Mouse (Mus musculus): ENCODE results near the gene Ip6k1. TPM values are rescaled to one million over a fixed set of nuclear protein-coding genes. Genes with fewer than 3 reads are reported as not detected.

Ip6k1 gene
- total RNA-seq, 2 experiments from 2014 or later, result 175 to 179 TPM

DNA sequence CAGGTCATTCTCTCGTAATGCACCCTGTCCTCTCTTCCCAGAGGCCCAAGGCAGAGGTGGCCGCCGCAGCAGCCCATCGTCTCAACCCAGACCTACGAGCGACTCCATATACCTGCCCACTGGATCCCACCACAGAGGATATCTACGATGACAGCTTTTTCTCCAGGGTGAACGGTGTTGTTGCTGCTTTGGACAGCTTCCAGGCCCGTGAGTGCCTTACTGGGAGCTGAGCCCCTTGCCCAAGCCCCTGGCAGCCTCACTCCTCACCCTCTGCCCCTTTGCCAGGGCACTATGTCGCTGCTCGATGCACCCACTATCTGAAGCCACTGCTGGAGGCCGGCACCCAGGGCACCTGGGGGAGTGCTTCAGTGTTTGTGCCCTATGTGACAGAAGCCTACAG is 23.5 kb upstream of the Ip6k1 start:
- no peak for DNase-seq (ENCODE audit: low spot score in 2 of 2)
- intact Hi-C loops (cut with DNase I), result no loop called here

DNA sequence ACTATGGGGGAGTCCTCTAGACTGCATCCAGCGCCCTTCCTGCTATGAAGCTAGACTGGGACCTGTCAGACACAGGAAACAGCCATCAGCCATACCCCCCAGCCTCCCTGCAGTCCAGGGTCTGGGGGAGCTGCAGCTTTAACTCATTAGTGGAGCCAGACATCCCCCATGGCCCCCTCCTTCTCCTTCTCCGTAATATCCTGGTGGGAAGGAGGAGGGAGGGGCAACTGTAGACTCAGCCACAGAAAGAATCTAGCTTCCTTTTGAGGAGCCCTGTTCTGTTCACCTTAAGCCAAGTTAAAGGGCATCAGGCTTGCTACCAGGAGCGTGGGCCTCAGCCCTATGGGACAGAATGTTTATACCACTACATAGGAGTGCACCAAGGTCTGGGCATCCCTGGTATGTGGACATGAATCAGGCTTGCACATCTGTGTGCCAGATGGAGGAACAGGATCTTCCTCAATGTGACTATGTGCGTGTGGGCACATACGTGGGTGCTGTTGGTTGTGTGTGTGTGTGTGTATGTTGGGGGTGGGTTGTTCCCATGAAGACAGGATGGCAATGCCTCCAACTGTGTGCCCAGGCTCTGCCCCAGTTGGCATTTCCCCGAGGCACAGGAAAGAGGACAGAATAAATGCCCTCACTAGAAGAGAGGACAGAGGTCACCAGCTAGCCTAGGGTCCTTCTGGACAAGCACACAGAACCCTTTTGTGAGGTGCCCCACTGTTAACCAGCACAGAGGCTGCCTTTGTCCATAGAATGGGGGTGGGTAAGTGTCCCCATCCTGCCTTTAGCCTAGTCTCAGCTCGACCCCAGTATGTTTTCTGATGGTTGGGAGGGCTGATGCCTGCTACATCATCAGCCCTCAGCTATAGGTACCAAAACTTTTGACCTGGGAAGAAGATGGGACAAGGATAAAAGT is 20.4 kb upstream of the Ip6k1 start:
- DNase-seq (ENCODE audit: low spot score in 2 of 2), result peak; percentile 44 to 64
- intact Hi-C loops (cut with DNase I), result no loop called here

DNA sequence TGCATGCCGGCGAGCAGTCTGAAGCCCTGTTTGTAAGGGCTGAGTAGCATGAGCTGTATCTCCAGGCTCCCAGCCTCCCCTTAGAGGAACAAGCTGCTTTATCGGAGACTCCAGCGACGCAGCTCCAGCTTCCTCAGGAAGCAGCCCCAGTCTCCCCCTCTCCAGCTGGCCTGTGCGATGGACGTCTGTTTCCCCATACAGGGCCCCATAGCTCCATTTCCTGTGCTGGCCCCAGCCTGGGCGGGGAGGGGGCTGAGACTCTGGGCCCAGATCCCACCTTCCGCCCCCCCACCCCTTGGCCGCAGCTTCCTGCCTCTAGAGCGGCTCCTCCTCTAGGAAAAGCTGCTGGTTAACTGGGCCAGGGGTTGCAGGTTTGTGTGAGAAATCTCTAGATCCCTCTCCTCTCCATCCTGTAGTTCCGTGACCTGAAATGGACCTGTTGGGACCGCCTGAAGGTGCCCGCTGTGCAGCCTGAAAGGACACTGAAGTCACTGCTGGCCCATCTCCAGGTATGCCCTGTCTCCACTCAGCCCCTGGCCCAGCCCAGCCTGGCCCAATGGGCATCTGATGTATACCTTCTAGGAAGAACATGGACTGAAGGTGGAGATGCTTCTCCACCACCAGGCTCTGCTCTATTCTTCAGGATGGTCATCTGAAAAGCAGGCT is 19.5 kb upstream of the Ip6k1 start, which contains the start of gene Gm20661:
TSS of gene Gm20661 (plus strand) at position 378 of the 666 bp plus-strand sequence.
- intact Hi-C loops (cut with DNase I), result no loop called here
- peak; percentile 58 to 62 for DNase-seq (ENCODE audit: low spot score in 2 of 2)

DNA sequence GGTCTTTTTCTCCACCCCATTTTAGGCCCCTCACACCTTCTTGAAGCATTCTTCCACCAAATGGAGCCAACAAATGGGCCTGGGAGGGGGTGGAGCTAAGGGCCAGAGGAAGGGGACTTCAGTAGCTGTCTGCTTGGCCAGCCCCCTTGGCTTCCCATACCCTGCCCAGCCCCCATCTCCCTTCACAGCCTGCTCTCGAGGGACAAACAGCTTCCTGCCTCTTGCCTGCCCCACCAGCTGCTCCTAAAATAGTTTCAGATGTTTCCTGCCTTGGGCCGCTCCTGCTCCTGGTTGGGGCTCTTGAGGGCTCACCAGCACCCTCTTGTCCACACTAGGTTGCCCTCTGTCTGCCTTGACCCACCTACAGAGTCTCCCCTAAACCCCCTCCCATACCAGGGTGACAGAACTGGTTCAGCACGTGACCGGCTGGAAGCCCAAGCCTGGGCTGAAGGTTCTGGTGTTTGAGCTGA is 18.8 kb upstream of the Ip6k1 start:
- peak; percentile 53 to 75 for DNase-seq (ENCODE audit: low spot score in 2 of 2)
- intact Hi-C loops (cut with DNase I), result no loop called here

DNA sequence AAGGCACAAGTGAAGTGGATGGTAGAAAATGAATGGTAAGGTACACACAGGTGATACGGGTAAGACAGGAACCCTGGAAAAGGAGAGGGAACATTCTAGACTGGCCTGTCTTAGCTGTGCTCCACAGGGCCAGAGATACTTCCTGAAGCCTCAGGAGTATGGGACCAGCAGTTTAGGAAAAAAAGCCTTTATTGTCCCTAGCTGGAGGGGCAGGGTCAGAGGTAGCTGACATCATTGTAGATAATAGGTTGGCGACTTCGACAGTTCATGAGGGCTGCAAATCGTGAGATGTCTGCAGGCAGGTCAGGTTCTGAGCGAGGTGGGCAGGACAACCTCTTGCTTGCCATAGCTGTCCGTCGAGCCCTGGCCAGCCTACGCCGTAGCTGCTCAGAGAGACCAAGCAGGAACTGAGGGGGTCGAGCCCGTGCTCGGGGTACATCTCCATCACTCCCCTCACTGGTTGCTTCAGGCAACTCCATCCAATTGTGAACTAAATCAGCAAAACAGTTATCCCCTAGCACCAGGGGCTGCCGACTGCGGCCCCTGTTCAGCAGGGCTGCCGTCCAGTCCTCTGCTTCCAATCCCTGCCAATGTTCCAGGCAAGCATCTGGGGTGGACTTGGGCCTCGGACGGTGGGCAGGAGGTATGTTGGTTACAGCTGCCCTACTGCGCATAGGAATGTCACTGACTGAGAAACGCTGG is 18.1 kb upstream of the Ip6k1 start:
- no peak for DNase-seq (ENCODE audit: low spot score in 2 of 2)
- intact Hi-C loops (cut with DNase I), result no loop called here

DNA sequence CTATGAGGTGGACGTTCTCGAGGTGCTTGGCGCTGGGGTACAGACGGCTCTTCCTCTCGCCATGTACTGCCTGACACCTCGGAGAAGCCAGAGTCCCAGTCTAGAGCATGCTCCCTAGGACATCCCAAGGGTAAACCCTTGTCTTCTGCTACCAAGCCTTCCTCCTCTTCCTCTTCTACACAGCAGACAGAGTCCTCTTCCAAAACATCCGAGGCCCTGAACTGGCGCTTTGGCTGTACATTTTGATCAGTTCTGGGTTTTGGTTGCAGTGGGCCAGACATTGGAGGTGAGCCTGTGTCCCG is 17.6 kb upstream of the Ip6k1 start:
- intact Hi-C loops (cut with DNase I), result no loop called here
- DNase-seq (ENCODE audit: low spot score in 2 of 2), result no peak

DNA sequence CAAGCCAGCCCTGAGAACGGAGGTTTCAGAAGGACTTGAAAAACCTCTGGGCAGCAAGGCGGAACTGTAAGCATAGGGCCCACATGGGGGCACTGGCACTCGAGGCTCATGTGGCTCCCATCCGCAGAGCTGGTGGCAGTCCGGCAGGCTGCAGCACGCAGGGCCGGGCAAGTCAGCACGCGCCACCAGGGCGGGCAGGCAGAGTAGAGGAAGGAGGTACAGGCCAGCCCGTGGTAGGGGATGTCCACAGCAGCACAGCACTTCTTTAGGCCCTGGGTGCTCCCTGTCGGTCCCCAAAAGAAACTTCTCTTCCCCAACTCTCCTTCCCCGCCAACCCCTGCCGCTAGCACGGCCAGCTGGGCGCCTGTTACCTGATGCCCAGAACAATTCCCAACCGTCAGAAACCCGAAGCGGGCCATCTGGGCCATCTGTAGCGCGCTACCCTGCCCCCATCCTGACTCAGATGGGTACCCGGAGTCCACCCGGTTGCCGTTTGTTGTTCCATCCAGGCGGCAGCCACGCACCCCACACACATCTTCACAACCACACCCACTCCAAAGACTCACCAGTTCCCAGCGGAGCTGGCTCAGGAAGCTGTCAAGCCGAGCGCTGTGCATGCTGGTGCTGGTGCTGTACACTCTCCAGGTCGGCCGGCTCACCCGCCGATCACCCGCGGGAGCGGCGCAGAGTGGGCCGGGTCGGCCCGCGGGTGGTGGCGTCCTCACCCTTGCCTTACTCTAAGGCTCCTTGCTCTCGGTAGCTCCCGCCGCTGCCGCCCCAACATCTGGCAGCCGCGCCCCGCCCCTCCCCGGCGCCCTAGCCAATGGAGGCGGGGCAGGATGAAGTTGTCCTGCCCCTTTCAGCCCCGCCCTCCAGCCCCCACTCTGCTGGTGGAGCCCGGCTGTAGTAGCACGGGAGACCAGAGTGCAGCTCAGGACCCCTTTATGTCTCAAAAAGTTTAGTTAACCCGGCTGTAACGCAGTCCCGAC is 16.9 kb upstream of the Ip6k1 start, which contains the start of gene Inka1:
TSS of gene Inka1 (minus strand) at position 749 of the 989 bp plus-strand sequence.
- DNase-seq (ENCODE audit: low spot score in 2 of 2), result peak; percentile 75 to 81
- intact Hi-C loops (cut with DNase I), result no loop called here

DNA sequence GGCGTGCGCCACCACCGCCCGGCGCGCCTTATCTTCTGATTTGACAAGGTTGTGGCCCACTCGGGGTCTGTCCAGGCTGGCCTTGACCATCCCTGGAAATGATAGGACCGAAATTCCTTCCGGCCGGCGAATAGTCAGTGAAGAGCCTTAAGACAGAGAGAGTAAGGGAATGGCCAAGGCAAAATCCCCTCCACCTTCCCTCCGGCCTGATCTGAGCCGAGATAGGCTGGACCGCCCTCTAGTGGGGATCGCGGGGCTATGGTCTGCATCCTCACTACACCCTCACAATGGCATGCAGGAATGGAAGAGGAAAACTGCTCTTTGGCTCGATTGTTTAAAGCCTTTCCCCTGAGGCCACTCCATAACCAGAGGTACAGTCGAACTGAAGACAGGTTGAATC is 15.9 kb upstream of the Ip6k1 start:
- intact Hi-C loops (cut with DNase I), result no loop called here

DNA sequence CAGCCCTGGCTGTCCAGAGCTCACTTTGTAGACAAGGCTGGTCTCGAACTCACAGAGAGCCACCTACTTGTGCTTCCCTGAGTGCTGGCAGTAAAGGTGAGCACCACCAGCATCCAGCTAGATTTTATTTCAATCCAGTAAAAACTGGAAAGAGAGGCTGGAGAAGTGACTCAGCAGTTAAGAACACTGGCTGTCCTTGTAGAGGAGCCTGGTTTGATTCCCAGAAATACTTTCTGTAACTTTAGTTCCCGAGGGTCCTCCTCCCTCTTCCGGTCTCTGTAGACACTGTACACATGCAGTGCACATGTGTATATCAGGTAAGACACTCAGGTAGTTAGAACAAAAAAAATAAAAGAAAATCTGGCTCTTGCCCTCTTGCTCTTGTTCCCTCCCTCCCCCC is 14.4 kb upstream of the Ip6k1 start:
- DNase-seq (ENCODE audit: low spot score in 2 of 2), result no peak
- intact Hi-C loops (cut with DNase I), result no loop called here

More for the DNA sequence above, 15.9 kb upstream of the Ip6k1 start:
- DNase-seq (ENCODE audit: low spot score in 2 of 2), result peak; percentile 71 to 78

DNA sequence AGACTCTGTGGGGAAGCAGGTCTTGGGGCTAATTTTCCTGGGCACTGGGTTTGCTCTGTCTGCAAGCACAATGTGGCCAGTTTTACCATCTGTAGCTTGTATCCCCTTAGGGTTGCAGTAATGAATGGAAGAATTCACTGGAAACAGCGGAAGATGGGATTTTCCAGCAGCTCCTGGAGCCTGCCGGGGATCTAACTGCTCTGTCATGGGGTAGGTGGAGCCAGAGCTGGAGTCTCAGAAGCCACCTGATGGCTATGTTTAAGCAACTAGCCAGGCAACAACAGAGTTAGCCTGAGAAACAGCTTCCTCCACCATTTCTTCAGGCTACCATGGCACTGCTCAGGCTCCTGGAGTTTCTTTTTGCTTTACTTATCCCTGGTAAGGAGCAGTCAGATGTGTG is 10.1 kb upstream of the Ip6k1 start, which contains the start of gene Cdhr4:
TSS of gene Cdhr4 (plus strand) at position 301 of the 400 bp plus-strand sequence.
- intact Hi-C loops (cut with DNase I), result no loop called here
- no peak for DNase-seq (ENCODE audit: low spot score in 2 of 2)

DNA sequence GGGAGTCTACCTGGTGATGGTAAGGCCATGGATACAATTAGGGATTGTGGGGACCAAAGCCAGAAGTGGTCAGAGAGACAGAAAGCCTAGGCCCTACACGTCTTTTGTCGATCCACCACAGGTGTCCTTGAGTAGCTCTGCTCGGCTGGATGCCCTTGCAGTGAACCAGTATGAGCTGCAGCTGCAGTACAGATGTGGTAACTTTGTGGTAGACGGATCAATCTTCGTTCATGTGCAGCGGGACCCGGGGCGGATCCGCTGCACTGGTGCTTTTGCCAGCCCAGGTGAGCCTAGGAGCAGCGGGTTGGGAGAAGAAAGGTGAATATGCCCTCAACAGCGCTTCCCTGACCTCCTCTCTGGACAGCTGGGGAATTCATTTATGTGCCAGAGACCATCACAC is 9.3 kb upstream of the Ip6k1 start:
- intact Hi-C loops (cut with DNase I), result no loop called here
- no peak for DNase-seq (ENCODE audit: low spot score in 2 of 2)

DNA sequence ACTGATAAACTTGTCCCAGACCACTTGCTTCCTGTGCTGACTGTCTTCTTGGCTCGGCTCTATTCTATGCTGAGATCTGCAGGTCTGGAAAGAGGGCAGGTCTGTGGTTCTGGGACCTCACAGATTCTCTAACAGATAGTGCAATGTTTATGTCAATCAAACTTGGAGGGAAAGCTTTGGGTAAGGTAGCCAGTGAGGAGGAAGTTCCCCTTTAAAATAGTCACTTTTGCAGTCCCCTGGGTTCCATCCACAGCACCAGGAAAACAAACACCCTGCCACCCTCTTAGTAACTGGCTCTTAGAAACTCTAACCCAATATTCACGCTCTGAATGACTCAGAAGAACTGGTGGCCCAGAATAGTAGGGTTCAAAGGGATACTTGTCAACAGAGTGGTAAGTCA is 7.8 kb upstream of the Ip6k1 start:
- no peak for DNase-seq (ENCODE audit: low spot score in 2 of 2)
- intact Hi-C loops (cut with DNase I), result no loop called here

DNA sequence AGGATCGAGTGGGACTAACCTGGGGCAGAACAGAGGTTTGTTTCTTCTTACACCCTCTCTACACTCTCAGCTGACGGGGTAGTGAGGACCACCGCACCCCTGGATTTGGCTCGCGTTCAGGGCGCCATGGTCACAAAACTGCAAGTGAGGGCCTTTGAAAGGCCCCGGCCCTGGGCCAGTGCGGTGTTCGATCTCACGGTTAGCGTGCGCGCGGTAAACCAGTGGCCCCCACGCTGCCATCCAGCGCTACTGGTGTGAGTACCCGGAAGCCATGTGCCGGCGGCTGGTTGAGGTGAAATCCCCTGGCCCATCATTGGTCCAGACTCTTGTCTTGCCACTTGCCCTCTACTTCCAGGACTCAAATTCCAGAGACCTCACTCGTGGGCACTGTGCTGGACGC is 6.8 kb upstream of the Ip6k1 start:
- no peak for DNase-seq (ENCODE audit: low spot score in 2 of 2)
- intact Hi-C loops (cut with DNase I), result no loop called here

DNA sequence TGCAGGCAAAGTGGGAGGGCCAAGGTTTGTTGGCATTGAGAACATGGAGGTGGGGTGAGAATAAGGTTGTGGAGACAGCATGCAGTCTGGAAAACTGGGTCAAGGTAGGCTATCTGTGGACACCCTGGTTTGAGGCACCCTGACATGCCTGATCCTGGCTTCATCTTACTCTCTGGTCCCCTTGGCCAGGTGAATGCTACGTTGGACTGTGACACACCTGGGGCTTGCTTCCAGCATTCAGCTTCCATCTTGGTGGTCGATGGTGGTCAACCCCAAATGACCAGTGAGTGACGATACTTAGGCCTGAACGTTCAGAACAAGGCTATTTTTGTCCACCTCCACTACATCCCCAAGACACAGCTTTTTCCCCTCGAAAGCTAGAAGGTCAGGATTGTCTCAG is 6.3 kb upstream of the Ip6k1 start, which contains the start of gene Gm20662:
TSS of gene Gm20662 (plus strand) at position 301 of the 400 bp plus-strand sequence.
- no peak for DNase-seq (ENCODE audit: low spot score in 2 of 2)
- intact Hi-C loops (cut with DNase I), result no loop called here

DNA sequence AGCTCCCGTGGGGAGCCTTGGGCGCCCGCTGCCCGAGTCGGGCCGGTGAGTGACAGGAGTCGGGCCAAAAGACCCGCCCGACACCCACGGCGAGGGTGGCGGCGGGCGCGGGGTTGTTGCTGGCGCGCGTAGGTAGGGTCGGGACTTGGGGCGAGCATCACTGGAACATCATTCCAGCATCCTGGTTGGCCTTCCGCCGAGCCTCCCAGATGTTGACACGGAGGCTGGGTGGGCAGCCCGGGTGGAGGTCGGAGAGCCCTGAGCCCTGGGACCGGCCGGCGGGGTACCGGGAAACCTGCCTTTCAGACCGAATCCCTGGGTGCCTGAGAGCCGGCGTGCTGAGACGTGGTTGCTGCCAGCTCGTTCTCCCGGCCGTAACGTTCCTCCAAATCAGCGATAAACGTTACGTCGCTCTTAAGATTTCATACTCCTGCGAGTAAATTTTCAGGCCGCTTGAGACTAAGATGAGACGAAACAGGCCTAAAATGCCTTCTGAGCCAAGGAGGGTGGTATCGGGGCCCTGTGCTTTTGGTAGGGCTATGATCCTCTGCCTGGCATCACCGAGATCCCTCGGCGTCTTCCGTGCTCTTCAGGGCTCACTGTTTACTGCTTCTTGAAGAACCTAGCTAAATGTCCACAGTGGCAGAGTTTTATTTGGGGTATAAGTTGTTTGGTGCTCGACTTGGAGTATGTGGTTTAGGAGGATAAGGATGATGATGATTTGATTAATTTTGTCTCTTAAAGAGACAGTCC is 653 bp downstream of the Ip6k1 start:
- intact Hi-C loops (cut with DNase I), result no loop called here
- no peak for DNase-seq (ENCODE audit: low spot score in 2 of 2)

DNA sequence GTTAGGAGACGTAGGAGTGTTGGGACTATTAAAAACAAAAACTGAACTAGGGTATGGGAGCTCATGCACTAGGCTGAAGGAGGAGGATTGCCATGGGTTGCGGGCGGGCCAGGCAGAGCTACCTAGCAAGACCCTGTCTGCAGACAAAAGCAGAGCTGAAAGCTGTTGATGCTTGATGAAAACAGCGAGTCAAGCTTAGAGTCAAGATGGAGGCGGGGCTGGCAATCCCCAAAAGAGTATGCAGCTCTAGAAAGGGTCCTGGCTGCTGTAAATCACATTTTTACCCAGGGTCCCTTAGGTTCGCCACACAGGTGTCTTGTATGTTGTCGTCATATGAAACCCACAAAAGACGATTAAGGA is 1.2 kb downstream of the Ip6k1 start:
- intact Hi-C loops (cut with DNase I), result no loop called here
- DNase-seq (ENCODE audit: low spot score in 2 of 2), result peak in 1 of 2 experiments; percentile 34

DNA sequence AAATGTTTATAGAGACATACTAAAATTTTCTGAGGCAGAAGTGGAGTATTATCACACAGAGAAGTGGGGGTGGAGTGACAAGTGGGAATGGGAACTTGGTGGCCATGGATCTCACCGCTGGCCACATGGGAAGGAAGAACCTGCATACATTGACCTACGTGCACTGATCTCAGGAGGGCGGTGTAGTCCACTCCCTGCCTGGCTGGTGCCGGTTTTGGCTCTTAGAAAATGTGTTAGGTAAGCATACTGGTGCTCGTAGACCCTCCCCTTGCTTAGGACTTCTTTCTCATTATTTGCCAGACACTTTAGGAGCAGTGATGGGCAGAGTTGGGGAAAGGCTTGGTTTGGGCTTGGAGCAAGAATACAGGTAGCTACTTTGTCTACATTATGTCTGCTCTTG is 5.7 kb downstream of the Ip6k1 start:
- no peak for DNase-seq (ENCODE audit: low spot score in 2 of 2)
- intact Hi-C loops (cut with DNase I), result no loop called here

DNA sequence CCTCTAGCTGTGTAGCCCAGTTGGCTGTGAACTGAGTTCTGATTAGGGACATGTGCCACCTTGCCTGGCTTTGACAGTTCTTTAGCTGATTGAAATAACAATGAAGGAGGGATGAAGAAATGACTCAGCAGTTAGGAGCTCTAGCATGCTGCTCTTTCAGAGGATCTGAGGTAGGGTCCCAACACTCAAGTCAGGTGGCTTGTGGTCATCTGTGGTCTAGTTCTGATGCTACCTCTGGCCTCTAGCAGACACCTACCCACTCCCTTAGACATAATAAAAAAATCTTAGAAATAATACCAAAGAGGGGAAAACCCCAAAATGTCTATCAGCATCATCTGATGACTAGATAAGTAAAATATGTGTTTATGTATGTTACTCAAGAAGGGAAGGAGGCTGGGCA is 8.1 kb downstream of the Ip6k1 start:
- intact Hi-C loops (cut with DNase I), result no loop called here

More for the DNA sequence above, 8.1 kb downstream of the Ip6k1 start:
- no peak for DNase-seq (ENCODE audit: low spot score in 2 of 2)

Measured in left cerebral cortex, postnatal 14 days (tissue).